Mouse (Mus musculus) heart, postnatal 0 days (tissue): ENCODE results near the gene Mtmr1.

Source experiments
- CTCF ChIP-seq: IDR thresholded peaks from 2 replicates; pipeline ENCODE4 v1.5.1; 2016; ENCODE audit warnings: antibody characterized with exemption, control low read depth, low read depth
- EP300 ChIP-seq: IDR thresholded peaks from 2 replicates; pipeline ENCODE4 v1.6.1; 2016; ENCODE audit warnings: antibody characterized with exemption, low read depth

GRCm38 (mm10) chrX:71425746-71426519 is 61.4 kb downstream of the Mtmr1 start:
- TF ChIP-seq CTCF (peak; percentile 70), EP300 (no peak)
